Mouse (Mus musculus) stomach, postnatal 0 days (tissue): ENCODE results near the gene Carmil1.

ENCODE experiments used
- CTCF ChIP-seq: IDR thresholded peaks from 2 replicates; pipeline ENCODE4 v1.5.1; 2016; ENCODE audit warnings: antibody characterized with exemption, low read depth, mild to moderate bottlenecking, moderate library complexity
- EP300 ChIP-seq: optimal IDR thresholded peaks from 2 replicates; pipeline ENCODE3; 2016; ENCODE audit warnings: antibody characterized with exemption

DNA sequence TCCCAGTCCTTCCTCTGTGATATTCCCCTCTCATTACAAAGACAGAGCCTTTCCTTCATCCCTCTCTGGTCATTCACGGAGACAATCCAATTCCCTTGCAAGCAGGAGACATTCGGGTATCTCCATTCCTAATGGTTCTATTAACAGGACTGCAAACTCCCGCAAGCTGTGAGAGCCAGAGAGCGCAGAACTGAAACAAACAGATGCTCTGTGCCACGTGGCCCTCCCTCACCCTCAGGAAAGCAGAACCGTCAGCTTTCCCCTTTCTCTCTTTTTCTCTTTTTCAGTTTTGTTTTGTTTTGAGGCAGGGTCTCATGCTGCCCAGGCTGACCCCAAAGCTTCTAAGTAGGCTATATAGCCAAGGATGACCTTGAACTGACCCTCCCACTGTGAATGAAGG, 74.5 kb downstream of the Carmil1 start:
- no peak for TF ChIP-seq CTCF
- no peak for TF ChIP-seq EP300
